Mouse (Mus musculus): ENCODE measurements at regions not wholly inside any gene's neighbourhood (a gene's known extent, or its start where the extent isn't known, plus 50 kb on each side); places are given as distances from the start of the nearest gene placed in this dataset.

- DNase-seq: no peak
Observed at GRCm38 (mm10) chr13:44580156-44580736, 149.0 kb upstream of the Jarid2 start.

DNA sequence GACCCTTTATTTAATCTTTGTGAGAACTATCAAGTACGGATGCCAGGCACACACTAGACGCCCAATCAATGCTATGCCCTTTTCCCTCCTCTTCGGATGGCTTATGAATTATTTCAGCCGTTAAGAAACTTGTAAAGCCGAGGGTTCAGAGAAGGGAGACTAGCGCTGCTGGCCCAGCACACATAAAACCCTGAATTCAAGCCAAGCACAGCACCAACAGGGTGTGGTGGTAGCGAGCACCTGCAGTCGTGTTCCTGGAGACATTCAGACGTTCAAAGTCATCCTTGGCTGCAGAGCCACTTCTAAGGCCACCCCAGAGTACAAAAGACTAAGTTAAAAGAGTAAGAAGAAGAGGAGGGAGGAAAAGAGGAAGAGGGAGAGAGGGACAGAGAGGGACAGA is 148.5 kb upstream of the Jarid2 start:
- DNase-seq: no peak

DNA sequence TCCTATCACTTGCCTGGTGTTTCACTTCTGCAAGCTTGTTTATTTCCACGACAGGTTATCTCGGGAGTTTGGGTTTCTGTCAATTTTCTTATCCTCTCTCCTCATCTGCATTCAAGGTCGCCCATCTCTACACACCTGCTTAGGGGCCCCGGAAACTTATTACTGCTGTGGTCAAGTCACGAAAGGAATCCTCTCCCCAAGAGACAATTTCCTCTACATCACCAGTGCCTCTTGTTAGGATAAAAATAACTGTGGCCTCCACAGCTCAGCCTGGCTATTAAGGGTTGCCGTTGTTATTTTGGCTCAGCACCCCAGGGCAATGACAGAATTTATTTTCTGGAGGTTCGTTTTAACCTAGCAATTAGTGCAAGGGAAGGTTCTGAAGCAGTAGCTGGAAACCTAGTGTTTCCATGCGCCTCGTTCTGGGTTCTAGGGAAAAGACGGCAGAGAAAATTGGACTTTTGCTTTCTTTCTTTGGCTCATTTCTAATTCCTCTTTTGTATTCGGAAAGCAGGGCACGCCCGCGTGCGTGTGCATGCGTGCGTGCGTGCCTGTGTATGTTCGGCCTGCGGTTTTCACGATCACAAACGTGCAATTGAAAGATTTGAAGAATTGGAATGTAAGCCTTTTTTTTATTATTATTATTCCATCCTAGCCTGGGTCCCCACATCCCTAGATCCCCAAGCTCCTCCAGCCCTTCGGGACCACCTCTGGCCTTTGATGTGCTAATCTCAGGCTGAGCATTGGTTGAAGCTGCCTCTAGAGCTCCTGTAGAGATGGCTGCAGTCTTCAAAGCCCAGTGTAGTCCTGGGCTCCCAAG is 147.1 kb upstream of the Jarid2 start:
- DNase-seq: no peak

DNA sequence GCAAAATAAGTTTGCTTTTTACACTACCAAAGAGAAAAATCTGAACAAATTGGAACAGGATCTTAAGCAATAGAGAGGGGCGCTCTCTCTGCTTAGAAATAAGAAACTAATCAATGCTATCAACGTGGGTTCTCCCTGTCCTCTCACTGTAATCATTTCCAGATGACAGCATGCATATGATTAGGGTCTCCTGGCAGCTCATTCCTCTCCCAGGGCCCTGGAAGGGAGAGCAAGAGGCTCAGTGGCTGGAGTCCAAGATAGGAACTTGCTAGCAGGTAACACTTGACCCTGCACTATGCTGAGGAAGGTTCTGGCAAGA is 146.5 kb upstream of the Jarid2 start:
- peak in 1 of 2 experiments; percentile 13 for DNase-seq

DNA sequence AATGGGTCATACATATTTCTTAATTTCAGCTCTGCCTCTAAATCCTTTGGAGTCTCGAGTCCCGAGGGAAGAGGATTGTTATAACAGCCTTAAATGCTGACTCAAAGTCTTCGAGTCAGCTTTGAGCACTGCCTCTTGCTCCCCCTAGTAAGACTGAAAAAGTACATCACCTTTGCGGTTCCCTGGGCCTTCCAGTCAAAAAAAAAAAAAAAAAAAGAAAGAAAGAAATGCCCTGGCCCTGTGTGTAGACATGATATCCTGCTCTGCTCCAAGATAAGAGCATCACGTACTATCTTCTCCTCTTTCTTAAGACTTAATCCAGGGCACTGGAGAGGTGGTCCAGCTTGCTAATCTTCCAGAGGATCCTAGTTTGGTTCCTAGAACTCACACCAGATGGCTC is 145.7 kb upstream of the Jarid2 start:
- DNase-seq: no peak

DNA sequence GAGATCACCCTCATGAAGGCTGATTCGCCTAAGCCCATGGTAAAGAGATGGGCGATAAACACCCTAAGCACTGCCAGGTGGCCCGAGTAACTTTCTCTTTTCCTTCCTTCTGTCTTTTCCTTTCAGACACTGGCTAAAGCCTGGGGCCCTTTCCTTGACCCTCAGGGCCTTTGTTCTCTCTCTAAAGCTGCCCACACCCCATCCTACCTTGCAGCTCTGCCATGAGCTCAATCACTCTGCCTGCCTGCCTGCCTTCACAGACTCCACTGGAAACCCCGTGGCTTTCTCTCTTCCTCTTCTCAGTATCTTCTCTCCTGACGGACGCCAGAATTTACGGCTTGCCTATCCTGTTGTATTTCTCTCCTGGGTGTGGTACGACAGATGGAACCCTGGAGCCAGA is 145.1 kb upstream of the Jarid2 start:
- DNase-seq: no peak

GRCm38 (mm10) chr13:44584551-44584950 is 144.7 kb upstream of the Jarid2 start:
- no peak for DNase-seq

- no peak for DNase-seq
Observed at GRCm38 (mm10) chr13:44587846-44588245, 141.4 kb upstream of the Jarid2 start.

GRCm38 (mm10) chr13:44594645-44595044 is 134.6 kb upstream of the Jarid2 start:
- DNase-seq: no peak

- no peak for DNase-seq
Observed at GRCm38 (mm10) chr13:44597666-44598065, 131.6 kb upstream of the Jarid2 start.

DNA sequence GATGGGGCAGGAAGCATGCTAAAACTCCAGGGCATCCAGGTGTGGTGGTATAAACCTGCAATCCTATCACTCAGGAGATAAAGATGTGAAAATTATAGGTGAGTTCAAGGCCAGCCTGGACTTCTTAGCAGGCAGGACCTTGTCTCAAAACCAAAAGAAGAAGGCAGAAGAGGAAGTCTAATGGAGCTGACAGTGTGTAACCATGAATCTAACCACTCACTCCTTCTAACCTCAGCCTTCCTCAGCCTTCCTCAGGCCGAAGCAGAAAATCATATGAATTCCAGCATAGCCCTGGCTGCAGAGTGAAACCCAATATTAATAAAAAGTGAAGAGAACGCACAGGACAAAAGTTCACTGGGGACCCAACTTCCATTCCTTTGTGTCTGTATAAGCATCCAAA is 128.2 kb upstream of the Jarid2 start:
- DNase-seq: no peak

DNA sequence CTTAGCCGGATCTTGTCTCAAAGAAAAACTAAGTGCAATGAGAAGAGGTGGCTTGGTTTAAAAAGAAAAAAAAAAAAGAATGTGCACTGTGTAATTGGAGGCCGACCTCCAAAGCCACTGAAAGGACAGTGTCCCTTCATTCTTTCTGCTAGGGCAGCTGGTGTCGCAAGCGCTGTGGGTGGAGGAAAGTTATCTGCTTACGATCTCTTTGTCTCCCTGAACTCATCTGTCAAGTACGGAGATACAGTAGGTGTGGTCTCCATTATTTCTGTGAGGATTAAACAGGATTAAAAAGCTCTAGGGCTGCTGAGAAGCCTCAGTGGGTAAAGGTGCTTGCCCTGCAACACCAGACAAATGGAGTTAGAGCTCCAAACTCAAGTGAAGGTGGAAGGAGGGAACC is 126.6 kb upstream of the Jarid2 start:
- DNase-seq: no peak

- DNase-seq: no peak
Observed at GRCm38 (mm10) chr13:44607316-44608285, 121.7 kb upstream of the Jarid2 start.

DNA sequence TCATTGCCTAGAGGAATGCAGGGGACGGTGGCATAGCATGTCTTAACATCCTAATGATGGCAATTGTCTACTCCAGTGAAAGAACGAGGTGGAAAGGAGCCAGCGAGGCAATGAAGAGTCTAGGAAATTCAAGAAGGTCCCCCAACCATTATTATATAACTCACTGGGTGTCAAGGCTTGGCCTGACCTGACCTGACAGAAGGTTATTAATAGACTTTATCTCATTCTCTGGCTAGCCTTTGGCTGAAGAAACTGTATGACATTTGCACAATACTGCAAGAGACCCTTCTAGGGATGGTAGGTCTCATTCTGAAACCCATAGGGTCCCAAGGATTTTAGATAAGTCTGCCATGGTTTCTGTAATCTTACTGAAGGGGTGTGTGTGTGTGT is 121.0 kb upstream of the Jarid2 start:
- no peak for DNase-seq

- DNase-seq: no peak
Observed at GRCm38 (mm10) chr13:44608681-44609335, 120.5 kb upstream of the Jarid2 start.

GRCm38 (mm10) chr13:44609606-44610005 is 119.7 kb upstream of the Jarid2 start:
- no peak for DNase-seq

- DNase-seq: no peak
Observed at GRCm38 (mm10) chr13:44615696-44616095, 113.6 kb upstream of the Jarid2 start.

GRCm38 (mm10) chr13:44618368-44618767 is 110.9 kb upstream of the Jarid2 start:
- DNase-seq: no peak

- peak; percentile 77 to 89 for DNase-seq
Observed at GRCm38 (mm10) chr13:44622661-44623355, 106.5 kb upstream of the Jarid2 start.

GRCm38 (mm10) chr13:44624716-44625115 is 104.6 kb upstream of the Jarid2 start:
- DNase-seq: no peak

GRCm38 (mm10) chr13:44625792-44626191 is 103.5 kb upstream of the Jarid2 start:
- DNase-seq: no peak

DNA sequence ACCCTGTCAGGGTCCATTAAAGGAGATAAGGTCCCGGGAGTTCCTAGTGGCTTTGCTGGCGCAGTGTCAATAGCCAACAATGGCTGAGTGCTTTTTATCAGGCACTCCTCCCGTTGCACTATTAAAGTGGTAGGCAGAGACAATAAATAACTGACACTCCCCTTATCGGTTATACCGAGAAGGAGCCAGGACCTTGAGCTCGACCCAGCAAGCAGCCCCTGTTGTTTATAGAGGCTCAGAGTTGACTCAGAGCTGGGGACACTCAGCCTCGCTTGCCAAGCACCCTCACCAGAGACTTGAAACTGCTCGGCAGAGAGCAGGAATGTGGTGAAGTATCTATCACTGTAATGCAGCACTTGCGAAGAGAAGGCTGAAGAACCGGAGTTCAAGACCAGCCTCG is 102.5 kb upstream of the Jarid2 start:
- no peak for DNase-seq

Data from kidney, adult 8-10 months (tissue).